Mouse (Mus musculus): ENCODE measurements at regions not wholly inside any gene's neighbourhood (a gene's known extent, or its start where the extent isn't known, plus 50 kb on each side); places are given as distances from the start of the nearest gene placed in this dataset.
A peak's percentile ranks its signal among the peaks of the same experiment; 100 is the strongest.
"Not testable (repeated sequence)": the region's sequence is repeated elsewhere in the genome, so short reads cannot be mapped to it uniquely, and the experiment has no call there.

DNA sequence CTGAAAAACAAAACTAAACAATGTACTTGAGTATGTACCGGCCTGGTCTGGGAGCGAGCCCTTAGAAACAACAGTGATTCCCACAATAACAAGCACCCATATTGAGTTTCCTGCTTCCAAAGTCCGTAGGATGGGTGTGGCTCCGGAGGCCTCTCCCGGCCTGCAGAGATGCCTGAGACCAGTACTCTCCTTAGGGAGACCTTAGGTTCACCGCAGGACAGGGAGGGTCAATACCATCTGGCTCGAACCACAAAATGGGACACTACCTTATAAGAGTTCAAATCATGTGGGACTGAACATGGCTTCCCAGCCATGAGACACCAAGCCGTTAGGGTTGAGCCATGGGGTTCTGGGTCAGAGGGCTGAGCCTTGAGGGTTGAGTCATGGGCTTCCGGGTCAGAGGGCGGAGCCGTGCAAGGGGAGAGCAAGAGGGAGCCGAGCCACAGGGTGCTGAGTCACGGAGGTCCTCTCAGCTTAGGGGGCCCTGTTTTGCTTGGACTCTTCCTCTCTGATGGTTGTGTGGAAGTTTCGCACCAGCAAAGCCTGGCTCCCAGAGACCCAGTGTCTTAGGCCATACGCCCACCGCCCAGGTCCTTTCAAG is 201.8 kb downstream of the Tcp10c start:
- not testable (repeated sequence) for H3K9ac ChIP-seq; H3K27ac ChIP-seq (replicated peaks); H3K4me2 ChIP-seq; H3K4me1 ChIP-seq (replicated peaks); H3K27me3 ChIP-seq; H3K4me3 ChIP-seq (replicated peaks); ATAC-seq (ENCODE audit: insufficient read depth); H3K36me3 ChIP-seq (replicated peaks)
- peaks cover 14% of the 10 kb centered on the region for H3K9me3 ChIP-seq (replicated peaks)
- whole genome bisulfite sequencing (ENCODE audit: insufficient replicate concordance) = 65% methylated on average over 16 of the region's 16 CpGs

DNA sequence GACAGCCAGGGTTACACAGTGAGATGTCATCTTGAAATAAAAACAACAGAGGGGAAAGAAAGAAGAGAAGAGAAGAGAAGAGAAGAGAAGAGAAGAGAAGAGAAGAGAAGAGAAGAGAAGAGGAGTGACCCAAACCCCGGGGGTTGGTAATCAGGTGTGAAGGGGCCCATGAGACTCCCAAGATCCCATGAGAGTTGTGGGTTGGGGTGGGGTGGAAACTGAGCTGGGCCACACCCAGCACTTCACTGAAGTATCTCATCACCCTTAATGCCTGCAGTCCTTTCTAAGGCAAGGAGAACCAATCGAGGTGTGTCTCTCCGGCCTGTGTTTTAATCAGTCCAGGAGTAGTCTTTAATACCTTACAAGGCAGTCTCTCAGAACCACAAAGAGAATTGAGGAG is 201.5 kb upstream of the Afdn start:
- no peaks in the 10 kb centered on the region for H3K4me1 ChIP-seq (replicated peaks)
- no peaks in the 10 kb centered on the region for H3K27me3 ChIP-seq
- H3K9me3 ChIP-seq (replicated peaks) = no peaks in the 10 kb centered on the region
- H3K4me2 ChIP-seq = no peak overlapping the region
- no peak for ATAC-seq (ENCODE audit: insufficient read depth)
- H3K9ac ChIP-seq = no peak overlapping the region
- no peak overlapping the region for H3K4me3 ChIP-seq (replicated peaks)
- H3K36me3 ChIP-seq (replicated peaks) = no peaks in the 10 kb centered on the region
- 51% methylated on average over 3 of the region's 3 CpGs for WGBS (ENCODE audit: insufficient replicate concordance)
- H3K27ac ChIP-seq (replicated peaks) = no peak overlapping the region

DNA sequence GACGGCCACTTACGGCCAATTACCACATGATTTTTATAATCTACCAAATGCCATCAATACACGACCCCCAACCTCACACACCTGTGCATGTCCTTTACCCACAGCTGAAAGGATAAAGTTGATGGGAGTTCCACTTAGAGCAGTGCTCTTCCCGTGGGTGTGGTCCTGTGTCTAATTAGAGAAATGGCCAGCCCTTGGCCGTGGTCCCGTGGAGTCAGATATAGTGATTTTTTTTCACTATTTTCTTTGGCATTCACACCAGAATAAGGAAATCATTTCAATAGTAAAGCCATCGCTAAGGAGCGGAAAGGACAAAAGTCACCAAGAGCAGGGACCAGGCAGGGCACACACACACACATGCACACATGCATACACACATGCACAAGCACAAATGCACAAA is 199.0 kb upstream of the Afdn start:
- 61% methylated on average over 8 of the region's 8 CpGs for WGBS (ENCODE audit: insufficient replicate concordance)
- Histone ChIP-seq H3K4me2 (no peak overlapping the region), H3K9me3 (replicated peaks) (no peaks in the 10 kb centered on the region), H3K4me1 (replicated peaks) (no peaks in the 10 kb centered on the region), H3K27ac (replicated peaks) (no peak overlapping the region), H3K36me3 (replicated peaks) (no peaks in the 10 kb centered on the region), H3K27me3 (no peaks in the 10 kb centered on the region), H3K4me3 (replicated peaks) (no peak overlapping the region), H3K9ac (no peak overlapping the region)
- no peak for ATAC-seq (ENCODE audit: insufficient read depth)

DNA sequence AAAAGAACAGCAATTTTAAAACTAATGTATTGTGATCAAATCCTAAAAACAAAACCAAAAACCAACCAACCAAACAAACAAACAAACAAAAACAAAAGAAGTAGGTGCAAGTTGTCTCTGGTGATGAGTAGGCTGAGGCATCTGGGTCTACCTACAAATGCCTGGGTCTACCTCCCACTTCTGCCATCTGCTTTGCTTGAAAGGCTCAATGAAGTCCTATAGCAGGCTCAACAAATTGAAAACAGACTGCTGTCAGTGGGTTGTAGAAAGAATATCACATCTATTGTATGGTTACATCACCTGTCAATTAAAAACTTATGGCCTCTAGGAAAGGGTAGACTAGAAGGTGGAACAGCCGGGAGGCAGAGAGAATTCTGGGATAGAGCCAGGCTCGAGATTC is 197.4 kb upstream of the Afdn start:
- H3K9ac ChIP-seq = no peak overlapping the region
- H3K27ac ChIP-seq (replicated peaks) = no peak overlapping the region
- ATAC-seq (ENCODE audit: insufficient read depth) = no peak
- no peak overlapping the region for H3K4me2 ChIP-seq
- no peaks in the 10 kb centered on the region for H3K27me3 ChIP-seq
- H3K36me3 ChIP-seq (replicated peaks) = no peaks in the 10 kb centered on the region
- no peaks in the 10 kb centered on the region for H3K4me1 ChIP-seq (replicated peaks)
- no peaks in the 10 kb centered on the region for H3K9me3 ChIP-seq (replicated peaks)
- 65% methylated on average over 2 of the region's 2 CpGs for WGBS (ENCODE audit: insufficient replicate concordance)
- H3K4me3 ChIP-seq (replicated peaks) = no peak overlapping the region

DNA sequence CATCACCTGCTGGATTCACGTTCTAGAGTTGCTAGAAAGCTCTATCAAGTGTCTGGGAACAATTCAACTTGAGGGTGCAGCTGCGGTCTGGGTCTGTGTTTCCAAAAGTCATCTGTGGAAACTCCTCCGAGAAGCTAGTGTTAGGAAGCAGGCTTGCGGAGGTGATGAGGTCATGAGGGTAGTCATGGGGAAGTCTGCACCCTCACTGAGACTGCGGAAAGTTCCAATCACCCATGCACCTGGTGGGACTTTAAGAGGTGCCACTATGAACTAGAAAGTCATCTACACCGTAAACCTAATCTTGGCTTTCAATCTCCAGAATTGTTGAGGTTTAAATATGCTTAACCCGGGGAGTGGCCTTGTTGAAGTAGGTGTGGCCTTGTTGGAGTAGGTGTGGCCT is 195.5 kb upstream of the Afdn start:
- Histone ChIP-seq H3K36me3 (replicated peaks) (no peaks in the 10 kb centered on the region), H3K9ac (no peak overlapping the region), H3K27ac (replicated peaks) (no peak overlapping the region), H3K9me3 (replicated peaks) (no peaks in the 10 kb centered on the region), H3K4me3 (replicated peaks) (no peak overlapping the region), H3K4me1 (replicated peaks) (no peaks in the 10 kb centered on the region), H3K27me3 (no peaks in the 10 kb centered on the region), H3K4me2 (no peak overlapping the region)
- WGBS (ENCODE audit: insufficient replicate concordance) = 66% methylated on average over 7 of the region's 7 CpGs
- ATAC-seq (ENCODE audit: insufficient read depth) = no peak

DNA sequence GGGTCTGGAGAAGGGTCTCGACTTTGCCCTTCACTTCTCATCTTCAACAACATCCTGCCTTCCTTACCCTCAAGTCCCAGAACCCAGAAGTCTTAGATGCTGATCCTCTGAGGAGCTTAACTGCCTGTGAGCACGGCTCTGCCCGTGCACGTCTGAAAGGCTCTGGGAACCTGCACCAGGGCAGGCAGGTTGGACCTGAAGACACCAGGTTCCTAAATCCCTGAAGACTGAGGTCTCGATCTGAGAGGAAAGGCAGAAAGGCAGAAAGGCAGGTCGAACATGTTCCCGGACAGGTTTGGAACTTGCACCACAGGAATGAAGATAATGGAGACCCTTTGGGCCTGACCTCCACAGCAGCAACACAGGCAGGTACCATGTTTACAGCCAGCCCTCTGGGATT is 193.7 kb upstream of the Afdn start:
- Histone ChIP-seq H3K9me3 (replicated peaks) (no peaks in the 10 kb centered on the region), H3K27me3 (no peaks in the 10 kb centered on the region), H3K4me2 (no peak overlapping the region), H3K4me3 (replicated peaks) (no peak overlapping the region), H3K4me1 (replicated peaks) (no peaks in the 10 kb centered on the region), H3K9ac (no peak overlapping the region), H3K27ac (replicated peaks) (no peak overlapping the region), H3K36me3 (replicated peaks) (no peaks in the 10 kb centered on the region)
- no peak for ATAC-seq (ENCODE audit: insufficient read depth)
- WGBS (ENCODE audit: insufficient replicate concordance) = 60% methylated on average over 7 of the region's 7 CpGs

DNA sequence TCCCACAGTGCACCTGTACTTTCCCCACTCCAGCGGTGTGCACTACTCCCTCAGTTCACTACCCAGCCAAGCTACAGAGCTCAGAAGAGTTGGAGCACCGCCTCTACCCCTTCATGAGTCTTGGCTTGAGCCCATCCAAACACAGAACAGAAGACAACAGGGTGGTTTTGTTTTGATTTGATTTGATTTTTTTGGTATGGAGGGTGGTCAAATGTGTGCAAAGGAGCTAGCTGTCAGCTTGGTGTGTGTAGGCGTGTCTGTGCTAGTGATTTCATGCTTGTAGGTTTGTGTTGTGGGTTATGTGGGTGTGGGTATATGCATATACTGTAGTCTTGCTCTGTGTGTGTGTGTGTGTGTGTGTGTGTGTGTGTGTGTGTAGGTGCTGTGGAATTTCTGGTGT is 193.2 kb upstream of the Afdn start:
- Histone ChIP-seq H3K9me3 (replicated peaks) (no peaks in the 10 kb centered on the region), H3K4me3 (replicated peaks) (no peak overlapping the region), H3K4me1 (replicated peaks) (no peaks in the 10 kb centered on the region), H3K27ac (replicated peaks) (no peak overlapping the region), H3K9ac (no peak overlapping the region), H3K4me2 (no peak overlapping the region), H3K27me3 (no peaks in the 10 kb centered on the region), H3K36me3 (replicated peaks) (no peaks in the 10 kb centered on the region)
- ATAC-seq (ENCODE audit: insufficient read depth) = no peak
- 55% methylated on average over 3 of the region's 3 CpGs for WGBS (ENCODE audit: insufficient replicate concordance)

DNA sequence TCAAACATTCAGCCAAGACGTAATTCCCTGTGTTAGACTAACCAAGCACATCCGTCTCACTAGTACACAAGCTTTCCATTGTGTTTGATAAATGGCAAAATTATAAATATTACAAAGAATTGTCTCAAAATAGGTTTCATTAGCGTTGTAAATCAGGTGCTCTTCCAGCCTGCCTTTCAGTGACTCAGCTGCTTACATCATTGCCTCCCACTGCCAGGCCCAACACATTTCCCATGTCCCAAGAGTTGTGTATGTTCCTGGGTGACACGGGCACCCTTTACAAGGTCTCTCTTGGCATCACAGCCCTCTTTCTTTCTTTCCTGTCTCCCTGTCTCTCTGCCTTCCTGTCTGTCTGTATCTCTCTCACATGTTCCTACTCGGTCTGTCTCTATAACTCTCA is 189.5 kb upstream of the Afdn start:
- H3K4me1 ChIP-seq (replicated peaks) = no peaks in the 10 kb centered on the region
- no peaks in the 10 kb centered on the region for H3K27me3 ChIP-seq
- no peak for ATAC-seq (ENCODE audit: insufficient read depth)
- H3K4me2 ChIP-seq = no peak overlapping the region
- H3K9ac ChIP-seq = no peak overlapping the region
- no peaks in the 10 kb centered on the region for H3K9me3 ChIP-seq (replicated peaks)
- no peaks in the 10 kb centered on the region for H3K36me3 ChIP-seq (replicated peaks)
- no peak overlapping the region for H3K4me3 ChIP-seq (replicated peaks)
- no peak overlapping the region for H3K27ac ChIP-seq (replicated peaks)
- WGBS (ENCODE audit: insufficient replicate concordance) = 61% methylated on average over 5 of the region's 5 CpGs

DNA sequence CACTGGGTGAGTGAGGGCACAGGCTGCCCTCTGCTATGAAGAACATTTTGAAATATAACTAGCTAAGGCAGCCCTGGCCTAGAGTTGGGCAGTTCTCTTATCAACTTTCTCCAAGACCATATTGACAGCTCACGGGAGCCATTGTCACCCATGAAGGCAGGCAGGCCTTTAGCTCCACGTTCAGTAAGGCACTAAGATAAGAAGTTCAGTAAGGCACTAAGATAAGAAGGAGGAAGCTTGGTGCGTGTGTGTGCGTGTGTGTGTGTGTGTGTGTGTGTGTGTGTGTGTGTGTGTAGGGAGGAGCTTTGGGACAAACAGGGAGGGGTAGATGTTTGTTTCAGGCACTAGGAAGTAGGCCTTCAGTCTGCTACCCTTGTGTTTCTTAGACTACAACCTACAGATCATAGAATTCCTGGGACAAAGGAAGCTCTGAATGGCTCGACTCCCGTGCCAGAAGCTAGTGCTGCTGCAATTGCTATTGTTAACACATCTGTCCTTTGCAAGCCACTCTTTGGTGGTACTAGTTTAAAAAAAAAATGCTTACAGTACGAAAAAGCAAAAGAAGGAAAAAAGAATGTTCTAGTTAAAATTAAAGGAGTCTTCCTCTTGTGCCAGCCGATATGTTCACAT is 188.0 kb upstream of the Afdn start:
- 35% methylated on average over 8 of the region's 8 CpGs for WGBS (ENCODE audit: insufficient replicate concordance)
- Histone ChIP-seq H3K27me3 (no peaks in the 10 kb centered on the region), H3K4me2 (no peak overlapping the region), H3K9me3 (replicated peaks) (no peaks in the 10 kb centered on the region), H3K36me3 (replicated peaks) (no peaks in the 10 kb centered on the region), H3K27ac (replicated peaks) (no peak overlapping the region), H3K9ac (no peak overlapping the region), H3K4me3 (replicated peaks) (no peak overlapping the region), H3K4me1 (replicated peaks) (no peaks in the 10 kb centered on the region)
- ATAC-seq (ENCODE audit: insufficient read depth) = peak; percentile 82

DNA sequence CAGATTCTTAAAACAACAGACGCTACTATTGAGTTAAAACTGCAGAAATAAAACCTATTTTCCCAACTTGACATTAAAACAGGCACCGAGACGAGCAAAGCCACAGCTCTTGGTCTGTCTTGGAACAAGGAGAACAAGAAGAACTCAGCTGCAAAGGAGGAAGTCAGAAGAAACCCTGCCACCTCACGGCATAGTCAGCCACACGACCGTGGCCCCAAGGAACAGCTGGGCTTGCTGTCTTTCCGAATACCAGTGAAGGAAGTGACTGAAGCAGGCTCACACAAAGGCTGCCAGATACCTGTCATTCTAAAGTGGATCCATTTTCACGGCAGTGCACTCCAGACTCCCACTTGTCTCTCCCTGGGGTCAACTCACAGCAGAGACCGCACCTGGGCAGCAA is 187.3 kb upstream of the Afdn start:
- Histone ChIP-seq H3K4me2 (no peak overlapping the region), H3K36me3 (replicated peaks) (no peaks in the 10 kb centered on the region), H3K27ac (replicated peaks) (no peak overlapping the region), H3K9ac (no peak overlapping the region), H3K4me1 (replicated peaks) (no peaks in the 10 kb centered on the region), H3K27me3 (no peaks in the 10 kb centered on the region), H3K4me3 (replicated peaks) (no peak overlapping the region), H3K9me3 (replicated peaks) (no peaks in the 10 kb centered on the region)
- 25% methylated on average over 9 of the region's 9 CpGs for WGBS (ENCODE audit: insufficient replicate concordance)
- ATAC-seq (ENCODE audit: insufficient read depth) = no peak

DNA sequence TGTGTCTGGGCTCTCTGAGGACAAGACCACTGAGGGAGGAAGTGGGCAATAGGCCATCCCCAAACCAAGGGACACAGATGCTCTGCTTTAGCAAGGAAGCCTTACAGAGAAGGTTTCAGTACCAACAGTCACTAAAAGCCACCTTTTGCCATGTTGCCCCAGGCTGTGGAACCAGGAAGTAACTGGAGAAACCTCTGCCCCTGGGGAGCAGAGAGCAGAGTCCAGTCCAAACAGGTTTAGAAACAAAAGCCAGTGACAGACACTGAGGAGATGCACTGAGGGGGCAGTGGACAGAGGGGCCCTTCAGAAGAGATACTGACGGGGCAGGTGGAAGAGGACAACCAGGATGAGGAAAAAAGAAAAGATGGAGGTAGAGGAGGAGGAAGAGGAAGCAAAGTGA is 186.2 kb upstream of the Afdn start:
- Histone ChIP-seq H3K9ac (no peak overlapping the region), H3K27ac (replicated peaks) (no peak overlapping the region), H3K36me3 (replicated peaks) (no peaks in the 10 kb centered on the region), H3K4me1 (replicated peaks) (no peaks in the 10 kb centered on the region), H3K4me3 (replicated peaks) (no peak overlapping the region), H3K9me3 (replicated peaks) (no peaks in the 10 kb centered on the region), H3K4me2 (no peak overlapping the region), H3K27me3 (no peaks in the 10 kb centered on the region)
- WGBS (ENCODE audit: insufficient replicate concordance) = 57% methylated on average over 1 of the region's 1 CpGs
- ATAC-seq (ENCODE audit: insufficient read depth) = no peak

All from liver, embryonic 15.5 days (tissue).